Mouse (Mus musculus) spleen, postnatal 4 days (tissue): ENCODE data around the gene Rab29.
"Not testable (repeated sequence)": the region's sequence is repeated elsewhere in the genome, so short reads cannot be mapped to it uniquely, and the experiment has no call there.

Experiments used
- DNase-seq, 2 experiments: peaks; one replicate each; pipeline ENCODE4 v3.0.0; 2022; ENCODE audit warnings: low spot score in 2 of 2

Gene Rab29

GRCm38 (mm10) chr1:131867093-131867945 lies at the start of gene Rab29:
Gene Rab29 (plus strand): TSS chr1:131867224.
- DNase-seq = peak; percentile 88 to 93

GRCm38 (mm10) chr1:131820353-131820752 lies 46.7 kb upstream of the Rab29 start:
- DNase-seq = not testable (repeated sequence)

DNA sequence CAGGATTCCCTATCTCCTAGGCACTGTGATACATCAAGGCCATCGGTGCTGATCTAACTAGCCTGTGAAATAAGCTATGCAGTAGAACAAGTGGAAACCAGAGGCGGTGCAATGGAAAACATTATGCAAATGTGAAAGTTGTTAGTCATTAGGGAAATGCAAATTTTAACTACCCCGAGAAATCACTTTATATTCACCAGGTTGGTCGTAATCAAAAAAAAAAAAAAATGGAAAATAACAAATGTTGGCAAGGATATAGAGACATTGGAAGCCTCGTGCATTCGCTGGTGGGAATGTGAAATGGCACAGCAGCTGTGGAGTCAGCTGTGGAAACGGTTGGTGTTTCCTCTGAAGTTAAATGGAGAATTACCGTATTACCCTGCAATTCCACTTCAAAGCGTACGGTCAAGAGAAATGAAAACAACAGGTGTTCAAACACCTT lies 46.1 kb upstream of the Rab29 start:
- no peak for DNase-seq

GRCm38 (mm10) chr1:131822292-131822691 lies 44.7 kb upstream of the Rab29 start:
- no peak for DNase-seq

- DNase-seq = no peak
These were observed 44.0 kb upstream of the Rab29 start for GRCm38 (mm10) chr1:131822856-131823492.

- DNase-seq = no peak
These were observed 43.5 kb upstream of the Rab29 start for GRCm38 (mm10) chr1:131823563-131823962.

- no peak for DNase-seq
These were observed 42.4 kb upstream of the Rab29 start for GRCm38 (mm10) chr1:131824528-131825181.

DNA sequence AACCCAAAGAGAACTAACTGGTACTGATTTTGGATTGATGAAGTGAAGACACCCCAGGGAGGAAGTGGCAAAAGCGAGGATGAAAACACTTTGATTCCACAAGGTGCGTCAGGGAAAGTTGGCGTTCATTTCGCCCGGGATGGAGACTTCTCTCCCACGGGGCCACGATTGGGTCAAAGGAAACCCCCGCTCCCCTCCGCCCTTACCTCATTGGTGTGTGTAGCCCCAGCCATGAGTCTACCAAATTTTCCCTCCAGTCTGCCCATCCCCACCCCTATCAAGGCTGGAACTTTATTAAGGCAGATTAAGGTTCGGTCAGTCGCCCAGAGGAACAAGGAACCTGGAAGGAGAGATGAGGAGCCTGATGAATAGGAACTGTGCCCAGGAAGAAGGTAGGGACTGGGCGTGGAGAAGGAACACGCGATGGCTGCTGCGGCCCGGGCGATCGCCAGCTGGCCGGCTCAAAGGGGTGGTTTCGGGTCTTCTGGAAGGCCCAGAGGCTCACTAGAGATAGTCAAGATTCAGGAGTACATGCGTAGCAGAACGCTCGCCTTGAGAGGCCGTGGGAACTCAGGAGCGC lies 39.7 kb upstream of the Rab29 start, which contains the start of gene Slc41a1:
Gene Slc41a1, plus strand, starts transcription at position 287 of the 580 bp plus-strand sequence.
- no peak for DNase-seq

GRCm38 (mm10) chr1:131827787-131828258 lies 39.2 kb upstream of the Rab29 start:
- peak; percentile 88 to 95 for DNase-seq

GRCm38 (mm10) chr1:131828297-131829126 lies 38.5 kb upstream of the Rab29 start:
- peak in 1 of 2 experiments; percentile 68 for DNase-seq

DNA sequence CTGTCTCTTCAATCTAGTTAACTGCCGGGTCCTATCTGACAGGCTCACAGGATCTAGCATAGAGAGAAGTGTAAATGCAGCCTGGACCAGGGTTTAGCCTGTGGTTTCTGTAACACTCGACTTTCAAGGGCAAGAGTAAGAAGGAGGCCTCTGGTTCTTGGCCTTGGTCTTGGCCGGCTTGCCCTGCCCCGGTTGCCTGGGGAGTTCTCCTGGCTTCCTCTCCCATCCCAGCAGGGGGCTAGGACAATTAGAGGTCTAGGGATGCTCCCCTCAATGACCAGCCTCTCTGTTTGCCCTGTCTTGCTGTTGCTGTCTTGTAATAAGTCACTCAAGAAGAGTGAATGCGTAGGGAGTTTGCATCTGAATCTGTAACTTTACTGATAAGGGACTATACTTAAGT lies 37.7 kb upstream of the Rab29 start:
- DNase-seq = no peak

- no peak for DNase-seq
These were observed 36.5 kb upstream of the Rab29 start for GRCm38 (mm10) chr1:131830561-131830960.

DNA sequence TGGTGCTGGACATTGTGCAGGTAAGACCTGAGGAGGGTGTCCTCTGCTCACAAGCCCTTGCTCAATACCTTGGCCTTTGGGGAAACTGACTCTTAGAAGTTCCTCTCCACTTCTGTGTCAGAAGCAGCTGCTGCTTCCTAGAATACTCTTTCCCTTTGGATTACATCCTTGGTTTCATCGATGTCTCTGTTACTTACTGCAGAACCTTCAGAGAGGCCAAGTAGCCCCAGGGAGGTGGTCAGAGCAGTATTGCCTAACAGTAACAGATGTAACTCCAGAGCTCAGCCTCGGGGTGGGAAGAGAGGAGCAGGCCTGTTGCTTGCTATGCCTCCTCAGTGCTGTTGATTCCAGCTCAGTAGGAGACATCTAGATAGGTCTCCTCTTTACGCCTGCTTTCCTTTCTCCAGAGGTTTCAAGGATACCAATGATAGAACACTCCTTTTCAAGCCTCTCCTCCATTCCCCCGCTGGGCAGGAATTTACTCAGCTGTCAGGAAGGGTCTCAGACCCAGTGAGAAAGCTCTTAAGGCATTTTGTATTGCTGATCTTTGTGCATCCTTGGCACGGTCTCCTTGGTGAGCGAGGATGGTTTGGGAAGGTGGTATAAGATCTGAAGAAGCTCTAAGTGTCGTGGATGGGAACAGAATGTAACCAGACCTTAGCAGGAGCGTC lies 35.9 kb upstream of the Rab29 start:
- DNase-seq = no peak

DNA sequence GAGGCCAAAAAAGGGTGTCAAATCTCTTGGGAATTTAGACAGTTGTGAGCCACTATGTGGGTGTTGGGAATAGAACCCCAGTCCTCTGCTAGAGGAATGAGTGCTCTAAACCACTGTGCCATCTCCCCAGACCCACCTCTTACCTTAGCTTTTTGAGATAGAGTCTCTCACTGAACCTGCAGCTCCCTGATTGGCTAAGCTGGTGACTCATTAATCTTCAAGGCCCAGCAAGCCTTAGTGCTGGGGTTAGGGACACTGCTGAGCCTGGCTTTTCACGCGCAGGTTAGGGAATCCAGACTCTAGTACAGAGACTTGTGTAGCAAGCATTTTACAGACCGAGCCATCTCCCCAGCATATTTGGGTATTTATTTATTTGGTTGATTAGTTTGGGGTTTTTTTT lies 30.0 kb upstream of the Rab29 start:
- DNase-seq = no peak

DNA sequence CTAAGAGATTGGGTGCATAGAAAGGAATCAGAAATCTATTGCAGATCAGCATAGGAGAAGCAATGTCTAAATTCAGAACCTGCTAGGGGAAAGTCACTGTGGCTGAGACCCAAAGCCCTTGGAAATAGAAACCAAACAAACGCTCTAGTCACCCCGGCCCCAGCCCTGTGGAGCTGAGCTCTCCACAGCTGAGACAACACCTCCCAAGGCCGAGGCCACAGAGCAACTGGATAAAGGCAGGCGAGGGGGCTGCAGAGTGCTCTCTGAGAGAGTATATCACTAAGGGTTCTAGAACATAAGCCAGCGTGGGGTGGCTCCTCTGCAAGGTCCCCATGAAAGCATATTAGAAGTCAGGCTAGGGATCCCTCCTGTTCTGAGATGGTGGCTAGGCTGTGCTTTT lies 28.5 kb upstream of the Rab29 start:
- no peak for DNase-seq

DNA sequence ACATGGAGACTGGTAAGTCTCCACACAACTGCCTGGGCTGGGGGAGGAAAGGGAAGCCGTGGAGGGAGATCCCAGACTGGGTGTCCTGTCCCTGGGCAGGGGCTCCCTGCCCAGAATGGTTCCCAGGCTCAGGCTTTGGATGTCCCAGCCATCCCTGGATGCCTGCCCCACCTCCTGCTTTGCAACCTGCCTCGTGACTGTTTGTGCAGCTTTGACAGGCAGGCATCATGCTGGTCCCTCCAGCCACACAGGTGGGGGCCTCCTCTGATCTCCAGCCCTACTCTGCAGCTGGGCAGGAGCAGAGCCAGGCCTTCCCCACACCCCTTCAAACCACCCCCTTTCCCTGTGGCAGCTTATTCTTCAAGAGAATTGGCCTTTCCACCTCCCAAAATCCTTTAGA lies 27.7 kb upstream of the Rab29 start:
- DNase-seq = no peak

DNA sequence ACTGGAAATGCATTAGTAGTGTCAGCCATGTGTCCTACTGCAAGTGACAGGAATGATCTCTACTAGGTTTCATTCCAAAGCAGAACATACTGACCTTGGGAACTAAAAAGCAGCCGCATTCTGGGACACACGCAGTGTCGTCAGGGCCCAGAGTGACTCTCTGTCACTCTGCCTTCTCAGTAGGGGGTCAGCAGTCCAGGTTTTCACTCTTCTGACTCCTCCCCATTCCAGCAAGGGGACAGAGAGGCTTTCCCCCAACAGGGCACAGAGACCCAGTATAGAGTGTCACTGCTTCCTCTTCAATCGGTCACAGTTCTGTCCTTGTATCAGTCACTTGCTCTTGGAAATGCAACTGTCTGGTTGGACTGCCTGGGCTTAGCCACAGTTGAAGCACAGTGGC lies 24.8 kb upstream of the Rab29 start:
- peak in 1 of 2 experiments; percentile 52 for DNase-seq

DNA sequence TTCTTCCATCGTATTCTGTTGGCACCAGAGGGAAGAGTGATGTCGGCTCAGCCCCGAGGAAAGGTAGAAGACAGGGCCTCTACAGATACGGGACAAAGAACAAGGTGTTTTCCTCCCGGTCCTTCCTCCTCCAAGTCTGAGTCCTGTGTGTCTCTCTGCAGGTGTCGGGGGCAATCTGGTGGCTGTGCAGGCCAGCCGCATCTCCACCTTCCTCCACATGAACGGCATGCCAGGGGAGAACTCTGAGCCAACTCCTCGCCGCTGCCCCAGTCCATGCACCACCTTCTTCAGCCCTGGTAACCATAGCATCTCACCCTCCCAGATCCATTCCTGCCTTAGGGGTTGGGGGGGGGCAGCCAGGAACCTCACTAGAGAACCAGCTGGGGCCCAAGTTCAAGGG lies 23.3 kb upstream of the Rab29 start:
- DNase-seq = no peak

DNA sequence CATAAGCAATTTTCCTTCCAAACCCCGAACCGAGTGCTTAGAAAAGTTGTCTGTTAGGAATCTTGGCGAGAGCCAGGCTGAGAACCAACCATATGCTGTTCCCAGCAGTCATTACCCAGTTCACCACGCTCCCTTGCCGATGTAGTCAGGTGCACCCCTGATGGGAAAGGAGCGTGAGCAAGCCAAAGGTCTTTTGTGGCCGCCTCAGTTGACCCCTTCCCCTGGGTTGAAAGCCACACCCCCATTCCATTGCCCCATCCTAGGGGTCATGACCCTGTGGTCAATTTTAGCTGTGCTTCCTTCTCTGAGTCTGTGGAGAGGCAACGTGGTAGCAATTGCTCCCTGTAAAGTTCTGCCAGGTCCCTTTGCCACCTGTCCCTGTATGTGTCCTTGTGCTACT lies 22.1 kb upstream of the Rab29 start:
- no peak for DNase-seq

- DNase-seq = peak in 1 of 2 experiments; percentile 31
These were observed 20.8 kb upstream of the Rab29 start for GRCm38 (mm10) chr1:131846255-131846654.
